In genomic region chr4:32057102-32057501, GRCm38 (mm10) we compare ENCODE assay signal across 8 mouse cellular contexts.
DNase-seq lines count a peak whose midpoint lies in the region; ATAC-seq lines count a peak whose summit lies in the region.

No protein-coding gene starts in this region.

- no peaks in the 10 kb centered on the region for H3K9me3 ChIP-seq in hindbrain, embryonic 12.5 days (replicated peaks)
- no peaks in the 10 kb centered on the region for H3K9me3 ChIP-seq in lung, embryonic 16.5 days (ENCODE audit: control insufficient read depth, low read length)

- H3K4me1 ChIP-seq in hindbrain, embryonic 12.5 days = peaks cover 2% of the 10 kb centered on the region; the same call in 1 of the 2 replicates
- peaks cover 7% of the 10 kb centered on the region for H3K4me1 ChIP-seq in lung, embryonic 16.5 days (replicated peaks; ENCODE audit: control insufficient read depth, insufficient read depth, low read length)

- H3K4me3 ChIP-seq in hindbrain, embryonic 12.5 days = no peak overlapping the region
- H3K4me3 ChIP-seq in lung, embryonic 16.5 days (ENCODE audit: low read length) = no peak overlapping the region

- no peaks in the 10 kb centered on the region for H3K36me3 ChIP-seq in hindbrain, embryonic 12.5 days
- H3K36me3 ChIP-seq in lung, embryonic 16.5 days (ENCODE audit: control insufficient read depth, insufficient read depth, low read length) = no peaks in the 10 kb centered on the region
- H3K36me3 ChIP-seq in splenic B cell, adult 2 months (ENCODE audit: control insufficient read depth, insufficient read depth, low read length, poor library complexity, severe bottlenecking) = no peaks in the 10 kb centered on the region

- no peak overlapping the region for H3K27ac ChIP-seq in hindbrain, embryonic 12.5 days
- H3K27ac ChIP-seq in lung, embryonic 16.5 days (ENCODE audit: low read length) = no peak overlapping the region

- no peak overlapping the region for H3K4me2 ChIP-seq in hindbrain, embryonic 12.5 days (replicated peaks)
- H3K4me2 ChIP-seq in lung, embryonic 16.5 days (ENCODE audit: low read depth, low read length) = no peak overlapping the region

- peak; percentile 75 for ATAC-seq in CD4-positive, CD25-positive, alpha-beta regulatory T cell, adult 4 months
- 0 out of 2 replicates have a peak, but pooled peaks have one; percentile 46 for ATAC-seq in hindbrain, embryonic 12.5 days (ENCODE audit: low FRiP score)
- ATAC-seq in lung, embryonic 16.5 days (ENCODE audit: low read depth) = peak; percentile 34; the same call in 1 of the 2 replicates

- H3K27me3 ChIP-seq in hindbrain, embryonic 12.5 days = no peaks in the 10 kb centered on the region; the same call in 1 of the 2 replicates
- no peaks in the 10 kb centered on the region for H3K27me3 ChIP-seq in lung, embryonic 16.5 days (ENCODE audit: control insufficient read depth, insufficient read depth, low read depth, low read length)
- H3K27me3 ChIP-seq in splenic B cell, adult 2 months (ENCODE audit: control insufficient read depth, insufficient read depth, low read length, poor library complexity, severe bottlenecking) = no peaks in the 10 kb centered on the region

- no peak overlapping the region for H3K9ac ChIP-seq in hindbrain, embryonic 12.5 days
- H3K9ac ChIP-seq in lung, embryonic 16.5 days (ENCODE audit: low read length) = no peak overlapping the region

- WGBS in hindbrain, embryonic 12.5 days = 55% methylated on average over 5 of the region's 5 CpGs
- WGBS in lung, embryonic 16.5 days = 49% methylated on average over 5 of the region's 5 CpGs

- peak; percentile 6 for DNase-seq in adrenal gland, adult 2 months
- no peak for DNase-seq in adrenal gland, postnatal 4 days (ENCODE audit: low spot score in 2 of 2)
- peak; percentile 30 to 33 for DNase-seq in cerebellum, adult 18-20 months
- DNase-seq in splenic B cell, adult 2 months (ENCODE audit: low read depth, low spot score) = peak; percentile 75
- DNase-seq in left cerebral cortex, adult 18-20 months (ENCODE audit: low spot score in 2 of 2) = no peak

Comparison
In these comparisons a context has a peak if more than half of its experiments do, and no peak if none do; other contexts are left out.
1. DNase-seq: peak in adrenal gland, adult 2 months (single experiment), cerebellum, adult 18-20 months (2 of 2) and splenic B cell, adult 2 months (single experiment); none in adrenal gland, postnatal 4 days (0 of 2) and left cerebral cortex, adult 18-20 months (0 of 2).
2. Peak in every context shown above with its lines, with median percentiles within 50 percentile points of each other: ATAC-seq.